Mouse (Mus musculus): ENCODE measurements around the gene Mbnl2.

- TF ChIP-seq CTCF (IDR thresholded peaks at IDR 0.05; ENCODE audit: extremely low read depth, insufficient read depth, insufficient read length, insufficient replicate concordance) = no peak
- no peak for TF ChIP-seq POLR2A (IDR thresholded peaks at IDR 0.05; ENCODE audit: low read depth, low read length)
Observed at GRCm38 (mm10) chr14:120256623-120257384, 18.7 kb upstream of the Mbnl2 start.
